Mouse (Mus musculus) gastrocnemius, adult 2 months (tissue): ENCODE results near the gene Map3k20. TPM values are rescaled to one million over a fixed set of nuclear protein-coding genes. Genes with fewer than 3 reads are reported as not detected.

ENCODE experiments used
- DNase-seq: peaks from one replicate; pipeline ENCODE4 v3.0.0; 2022
- H3K27ac ChIP-seq: fragments of 200-600 bp; 2 replicates; pipeline ENCODE4 v1.8.1; 2022; ENCODE audit warnings: mild to moderate bottlenecking
- H3K4me3 ChIP-seq: fragments of 200-600 bp; 2 replicates; pipeline ENCODE4 v1.8.1; 2022; ENCODE audit warnings: mild to moderate bottlenecking, moderate library complexity
- CTCF ChIP-seq: fragments of 200-600 bp; IDR thresholded peaks from 2 replicates; pipeline ENCODE4 v1.8.1; 2022; ENCODE audit warnings: antibody characterized with exemption, mild to moderate bottlenecking, moderate library complexity
- intact Hi-C: fragments of 180-260 bp; cut with DNase I; formaldehyde crosslinking; loops from one replicate; pipeline ENCODE4 v1.15.1; 2025
- total RNA-seq, 2 experiments: library from RNA; stranded (reverse); gene quantifications; 2 replicates each; pipeline ENCODE4 v1.2.3; 2021

Map3k20 gene
- total RNA-seq, 2 experiments from 2014 or later, result 338 to 407 TPM

- Histone ChIP-seq H3K4me3 (no peak overlapping the region), H3K27ac (peak overlapping the region; percentile 46)
- DNase-seq, result no peak
- no peak for TF ChIP-seq CTCF
- intact Hi-C loops, result no loop called here
Observed at GRCm38 (mm10) chr2:72374076-72374475, 88.6 kb downstream of the Map3k20 start.

GRCm38 (mm10) chr2:72375877-72376276, 90.4 kb downstream of the Map3k20 start:
- no peak for DNase-seq
- Histone ChIP-seq H3K4me3 (no peak overlapping the region), H3K27ac (peak overlapping the region; percentile 61)
- intact Hi-C loops, result no loop called here
- TF ChIP-seq CTCF, result no peak

GRCm38 (mm10) chr2:72376946-72377345, 91.5 kb downstream of the Map3k20 start:
- DNase-seq, result no peak
- intact Hi-C loops, result no loop called here
- no peak overlapping the region for H3K4me3 ChIP-seq
- no peak overlapping the region for H3K27ac ChIP-seq
- TF ChIP-seq CTCF, result no peak

- no peak for DNase-seq
- Histone ChIP-seq H3K27ac (no peak overlapping the region), H3K4me3 (no peak overlapping the region)
- TF ChIP-seq CTCF, result no peak
- intact Hi-C loops, result no loop called here
Observed at GRCm38 (mm10) chr2:72379425-72379824, 94.0 kb downstream of the Map3k20 start.

- Histone ChIP-seq H3K27ac (peak overlapping the region; percentile 80), H3K4me3 (no peak overlapping the region)
- no peak for DNase-seq
- no peak for TF ChIP-seq CTCF
- intact Hi-C loops, result no loop called here
Observed at GRCm38 (mm10) chr2:72382662-72383061, 97.2 kb downstream of the Map3k20 start.

GRCm38 (mm10) chr2:72383321-72383720, 97.9 kb downstream of the Map3k20 start:
- Histone ChIP-seq H3K4me3 (peak overlapping the region; percentile 7; the same call in 1 of the 2 replicates), H3K27ac (peak overlapping the region; percentile 80)
- intact Hi-C loops, result no loop called here
- no peak for DNase-seq
- TF ChIP-seq CTCF, result no peak

GRCm38 (mm10) chr2:72389411-72389810, 104.0 kb downstream of the Map3k20 start:
- intact Hi-C loops, result no loop called here
- TF ChIP-seq CTCF, result no peak
- Histone ChIP-seq H3K27ac (peak overlapping the region; percentile 94), H3K4me3 (peak overlapping the region; percentile 2; the same call in 1 of the 2 replicates)
- peak; percentile 78 for DNase-seq

GRCm38 (mm10) chr2:72389942-72390341, 104.5 kb downstream of the Map3k20 start:
- intact Hi-C loops, result loop anchor here (1.0 to 2.0 kb wide), 2 partner anchors 92 to 155 kb away; no protein-coding TSS in a partner anchor
- Histone ChIP-seq H3K4me3 (peak overlapping the region; percentile 65), H3K27ac (peak overlapping the region; percentile 94)
- TF ChIP-seq CTCF, result no peak; the same call in 1 of the 2 replicates
- DNase-seq, result peak; percentile 93

- peak overlapping the region; percentile 65 for H3K4me3 ChIP-seq
- peak; percentile 85 for DNase-seq
- H3K27ac ChIP-seq, result peak overlapping the region; percentile 94
- TF ChIP-seq CTCF, result no peak
- intact Hi-C loops, result loop anchor here (1.0 to 2.0 kb wide), 2 partner anchors 92 to 156 kb away; no protein-coding TSS in a partner anchor
Observed at GRCm38 (mm10) chr2:72390474-72390873, 105.0 kb downstream of the Map3k20 start.

GRCm38 (mm10) chr2:72391024-72391423, 105.6 kb downstream of the Map3k20 start:
- no peak for TF ChIP-seq CTCF
- DNase-seq, result peak; percentile 54
- Histone ChIP-seq H3K4me3 (peak overlapping the region; percentile 65), H3K27ac (peak overlapping the region; percentile 94)
- intact Hi-C loops, result loop anchor here (2.0 kb wide), 1 partner anchor 156 kb away; no protein-coding TSS in a partner anchor

- no peak for TF ChIP-seq CTCF
- peak overlapping the region; percentile 94 for H3K27ac ChIP-seq
- DNase-seq, result peak; percentile 77
- intact Hi-C loops, result loop anchor here (2.0 kb wide), 1 partner anchor 157 kb away; no protein-coding TSS in a partner anchor
- H3K4me3 ChIP-seq, result peak overlapping the region; percentile 65
Observed at GRCm38 (mm10) chr2:72391721-72392120, 106.3 kb downstream of the Map3k20 start.

- TF ChIP-seq CTCF, result no peak
- Histone ChIP-seq H3K27ac (peak overlapping the region; percentile 94), H3K4me3 (no peak overlapping the region; the same call in 1 of the 2 replicates)
- intact Hi-C loops, result no loop called here
- DNase-seq, result peak; percentile 60
Observed at GRCm38 (mm10) chr2:72392316-72392715, 106.9 kb downstream of the Map3k20 start.

- intact Hi-C loops, result no loop called here
- Histone ChIP-seq H3K27ac (peak overlapping the region; percentile 91), H3K4me3 (peak overlapping the region; percentile 17; the same call in 1 of the 2 replicates)
- no peak for TF ChIP-seq CTCF
- peak; percentile 80 for DNase-seq
Observed at GRCm38 (mm10) chr2:72396934-72397333, 111.5 kb downstream of the Map3k20 start.

GRCm38 (mm10) chr2:72398227-72398626, 112.8 kb downstream of the Map3k20 start:
- TF ChIP-seq CTCF, result peak; percentile 87
- Histone ChIP-seq H3K27ac (peak overlapping the region; percentile 91), H3K4me3 (peak overlapping the region; percentile 45)
- DNase-seq, result peak; percentile 92
- intact Hi-C loops, result loop anchor here (2.0 kb wide), 1 partner anchor 163 kb away; no protein-coding TSS in a partner anchor
